Mouse (Mus musculus) embryonic facial prominence, embryonic 14.5 days (tissue): Measurements from ENCODE around the gene Tuba8. TPM values are rescaled to one million over a fixed set of nuclear protein-coding genes. Genes with fewer than 3 reads are reported as not detected.

Experiments used
- ATAC-seq: fragments of 200-750 bp; cut with Nextera tagmentation; 2 replicates; pipeline ENCODE4 v1.8.0; 2017; ENCODE audit warnings: low read depth, moderate number of reproducible peaks, moderate TSS enrichment
- DNase-seq: peaks from one replicate; pipeline ENCODE4 v3.0.0-alpha.2; 2015; ENCODE audit warnings: low spot score
- H3K27ac ChIP-seq: fragments of 300-500 bp; sonication (generic); replicated peaks from 2 replicates; pipeline ENCODE4 v1.5.1; 2014; ENCODE audit warnings: low read depth, mild to moderate bottlenecking, low read length, moderate library complexity
- H3K27me3 ChIP-seq: fragments of 300-500 bp; sonication (generic); replicated peaks from 2 replicates; pipeline ENCODE4 v1.6.1; 2014; ENCODE audit warnings: low read length; ENCODE audit not compliant: control insufficient read depth, insufficient read depth
- H3K36me3 ChIP-seq: fragments of 300-500 bp; sonication (generic); 2 replicates; pipeline ENCODE4 v1.6.1; 2014; ENCODE audit warnings: low read length, mixed read lengths; ENCODE audit not compliant: control insufficient read depth, insufficient read depth
- H3K4me1 ChIP-seq: fragments of 300-500 bp; sonication (generic); 2 replicates; pipeline ENCODE4 v1.6.1; 2014; ENCODE audit warnings: antibody characterized with exemption, low read length; ENCODE audit not compliant: control insufficient read depth, insufficient read depth
- H3K4me2 ChIP-seq: fragments of 300-500 bp; sonication (generic); 2 replicates; pipeline ENCODE4 v1.6.1; 2014; ENCODE audit warnings: low read depth, mild to moderate bottlenecking, low read length, moderate library complexity, mixed read lengths
- H3K4me3 ChIP-seq: fragments of 300-500 bp; sonication (generic); 2 replicates; pipeline ENCODE4 v1.5.1; 2014; ENCODE audit warnings: low read depth, mild to moderate bottlenecking, low read length
- H3K9ac ChIP-seq: fragments of 300-500 bp; sonication (generic); 2 replicates; pipeline ENCODE4 v1.6.1; 2014; ENCODE audit warnings: low read depth, mild to moderate bottlenecking, low read length, moderate library complexity, mixed read lengths
- H3K9me3 ChIP-seq: fragments of 300-500 bp; sonication (generic); 2 replicates; pipeline ENCODE4 v1.6.1; 2016; ENCODE audit warnings: low read length; ENCODE audit not compliant: control insufficient read depth
- WGBS: fragments of 180-500 bp; shearing (Covaris S2); extraction: QIAGEN DNeasy Blood & Tissue Kit; methylation state at CpG from one replicate; pipeline ENCODE4 v1.1.7; 2014; 5-methylcytosine and 5-hydroxymethylcytosine counted together
- polyA plus RNA-seq: library from polyadenylated mRNA; unstranded; fragments of >200 nt; fragmentation: Nextera tagmentation; extraction: Ambion mirVana; gene quantifications from 2 replicates; pipeline ENCODE4 v1.2.1, GENCODE M21; 2014

Tuba8 gene
- polyA plus RNA-seq, 1 experiment from 2014 or later = 1.9 TPM

GRCm38 (mm10) chr6:121260548-121260947 lies 50.1 kb downstream of the Tuba8 start:
- Histone ChIP-seq H3K4me2 (no peak overlapping the region), H3K9me3 (peaks cover 5% of the 10 kb centered on the region; the same call in 1 of the 2 replicates), H3K27ac (no peak overlapping the region), H3K27me3 (no peaks in the 10 kb centered on the region), H3K9ac (no peak overlapping the region), H3K4me3 (no peak overlapping the region), H3K4me1 (no peaks in the 10 kb centered on the region), H3K36me3 (no peaks in the 10 kb centered on the region)
- ATAC-seq (no peak), DNase-seq (peak; percentile 62)
- 29% methylated on average over 9 of the region's 9 CpGs for WGBS

- Histone ChIP-seq H3K4me2 (no peak overlapping the region), H3K4me1 (no peaks in the 10 kb centered on the region), H3K36me3 (no peaks in the 10 kb centered on the region), H3K27me3 (no peaks in the 10 kb centered on the region), H3K4me3 (no peak overlapping the region), H3K9ac (no peak overlapping the region), H3K27ac (no peak overlapping the region), H3K9me3 (peaks cover 5% of the 10 kb centered on the region; the same call in 1 of the 2 replicates)
- ATAC-seq (no peak), DNase-seq (no peak)
- 72% methylated on average over 8 of the region's 8 CpGs for WGBS
These were observed 50.7 kb downstream of the Tuba8 start for GRCm38 (mm10) chr6:121261233-121261632.

- Histone ChIP-seq H3K4me3 (no peak overlapping the region), H3K4me1 (no peaks in the 10 kb centered on the region), H3K27ac (no peak overlapping the region), H3K27me3 (no peaks in the 10 kb centered on the region), H3K4me2 (no peak overlapping the region), H3K36me3 (no peaks in the 10 kb centered on the region), H3K9me3 (peaks cover 5% of the 10 kb centered on the region; the same call in 1 of the 2 replicates), H3K9ac (no peak overlapping the region)
- WGBS = 86% methylated on average over 10 of the region's 10 CpGs
- DNase-seq = peak; percentile 32
- ATAC-seq = no peak
These were observed 51.5 kb downstream of the Tuba8 start for GRCm38 (mm10) chr6:121262004-121262403.

GRCm38 (mm10) chr6:121262496-121262895 lies 52.0 kb downstream of the Tuba8 start:
- no peak overlapping the region for H3K9ac ChIP-seq
- no peak for DNase-seq
- no peaks in the 10 kb centered on the region for H3K36me3 ChIP-seq
- ATAC-seq = no peak
- no peak overlapping the region for H3K4me2 ChIP-seq
- H3K4me1 ChIP-seq = no peaks in the 10 kb centered on the region
- H3K27me3 ChIP-seq = no peaks in the 10 kb centered on the region
- H3K4me3 ChIP-seq = no peak overlapping the region
- WGBS = 89% methylated on average over 11 of the region's 11 CpGs
- H3K27ac ChIP-seq = no peak overlapping the region
- peaks cover 4% of the 10 kb centered on the region; the same call in 1 of the 2 replicates for H3K9me3 ChIP-seq

GRCm38 (mm10) chr6:121270156-121270555 lies 59.7 kb downstream of the Tuba8 start:
- WGBS = 85% methylated on average over 6 of the region's 6 CpGs

GRCm38 (mm10) chr6:121271707-121272074 lies 61.2 kb downstream of the Tuba8 start:
- DNase-seq = no peak
- Histone ChIP-seq H3K4me1 (no peaks in the 10 kb centered on the region), H3K4me3 (no peak overlapping the region; the same call in 1 of the 2 replicates), H3K9ac (no peak overlapping the region), H3K27ac (no peak overlapping the region), H3K9me3 (no peaks in the 10 kb centered on the region), H3K4me2 (0 out of 2 replicates have a peak overlapping the region, but pooled peaks have one; percentile 71), H3K27me3 (no peaks in the 10 kb centered on the region), H3K36me3 (no peaks in the 10 kb centered on the region)
- WGBS = 11% methylated on average over 4 of the region's 4 CpGs
- ATAC-seq = no peak

More at GRCm38 (mm10) chr6:121270156-121270555, 59.7 kb downstream of the Tuba8 start:
- DNase-seq = no peak
- H3K4me3 ChIP-seq = no peak overlapping the region
- no peak for ATAC-seq
- no peaks in the 10 kb centered on the region for H3K27me3 ChIP-seq
- no peak overlapping the region for H3K4me2 ChIP-seq
- H3K4me1 ChIP-seq = no peaks in the 10 kb centered on the region
- no peaks in the 10 kb centered on the region for H3K9me3 ChIP-seq
- H3K36me3 ChIP-seq = no peaks in the 10 kb centered on the region
- H3K27ac ChIP-seq = no peak overlapping the region
- H3K9ac ChIP-seq = no peak overlapping the region

- DNase-seq (peak; percentile 95), ATAC-seq (peak; percentile 93)
- 9% methylated on average over 17 of the region's 17 CpGs for WGBS
- peak overlapping the region; percentile 49 for H3K9ac ChIP-seq
- H3K4me2 ChIP-seq = peak overlapping the region; percentile 71
- H3K27me3 ChIP-seq = no peaks in the 10 kb centered on the region
- no peaks in the 10 kb centered on the region for H3K36me3 ChIP-seq
- H3K9me3 ChIP-seq = no peaks in the 10 kb centered on the region
- H3K27ac ChIP-seq = peak overlapping the region; percentile 86
- H3K4me1 ChIP-seq = no peaks in the 10 kb centered on the region
- H3K4me3 ChIP-seq = peak overlapping the region; percentile 44
These were observed 61.7 kb downstream of the Tuba8 start for GRCm38 (mm10) chr6:121272075-121272800.

GRCm38 (mm10) chr6:121274356-121274755 lies 63.9 kb downstream of the Tuba8 start:
- ATAC-seq = no peak
- Histone ChIP-seq H3K4me1 (no peaks in the 10 kb centered on the region), H3K27me3 (no peaks in the 10 kb centered on the region), H3K4me3 (no peak overlapping the region), H3K9me3 (no peaks in the 10 kb centered on the region), H3K36me3 (no peaks in the 10 kb centered on the region), H3K27ac (no peak overlapping the region), H3K4me2 (no peak overlapping the region), H3K9ac (no peak overlapping the region)
- WGBS = 80% methylated on average over 3 of the region's 3 CpGs
- peak; percentile 51 for DNase-seq
